Mouse (Mus musculus): ENCODE results near the gene Osbpl11.
"Not testable (repeated sequence)": the region's sequence is repeated elsewhere in the genome, so short reads cannot be mapped to it uniquely, and the experiment has no call there.

Gene Osbpl11

DNA sequence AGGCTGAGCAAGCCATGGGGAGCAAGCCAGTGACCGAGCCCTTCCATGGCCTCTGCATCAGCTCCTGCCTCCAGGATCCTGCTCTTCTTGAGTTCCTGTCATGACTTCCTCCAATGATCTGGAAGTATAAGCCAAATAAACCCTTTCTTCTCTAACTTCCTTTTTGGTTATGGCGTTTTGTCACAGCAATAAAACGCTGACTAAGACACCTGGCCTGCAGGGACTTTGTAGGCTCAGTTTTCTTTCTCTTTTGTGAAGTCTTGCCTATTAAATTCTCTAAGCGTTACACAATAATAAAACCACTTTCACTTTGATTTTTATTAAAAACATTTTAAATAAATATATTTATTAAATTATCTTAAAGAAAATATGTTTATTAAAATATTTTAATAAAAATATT, 7.1 kb upstream of the Osbpl11 start:
- DNase-seq (ENCODE audit: low read depth, low spot score), result no peak

DNA sequence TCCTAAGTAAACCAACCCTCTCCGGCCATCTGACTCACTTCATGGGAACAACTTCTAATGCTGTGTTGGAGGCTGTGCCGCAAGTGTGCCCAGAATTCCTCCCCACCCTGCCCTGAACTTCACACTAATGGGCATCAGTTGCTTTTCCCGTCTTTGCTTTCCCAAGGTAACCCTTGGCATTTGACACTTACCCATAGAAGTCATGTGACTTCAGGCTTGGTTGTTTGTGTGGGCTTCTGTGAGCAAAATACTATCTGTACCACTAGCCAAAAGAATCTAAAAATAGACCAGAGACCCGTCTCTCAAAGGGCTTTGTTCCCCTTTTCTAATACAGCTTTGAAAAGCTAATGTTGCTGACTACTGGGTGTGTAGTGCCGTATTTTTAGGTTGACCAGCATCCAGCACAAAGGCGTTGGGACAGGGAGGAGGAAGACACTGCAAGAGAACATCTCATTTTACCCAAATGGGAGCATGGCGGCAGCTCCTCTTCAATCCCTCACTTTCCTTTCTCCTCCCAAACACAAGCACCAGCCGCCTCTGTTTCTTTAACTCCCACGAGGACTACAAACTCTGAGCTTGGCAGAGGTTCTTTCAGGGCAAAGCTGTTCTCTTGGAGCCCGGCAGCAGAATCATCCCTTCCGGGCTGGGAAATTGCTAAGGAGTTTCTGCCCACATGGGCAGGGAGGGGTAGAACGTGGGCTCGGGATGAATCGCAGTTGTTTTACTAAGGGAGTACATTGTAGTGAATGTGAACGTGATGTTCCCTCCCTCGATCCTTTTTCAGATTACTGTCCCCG, 6.4 kb upstream of the Osbpl11 start:
- DNase-seq (ENCODE audit: low read depth, low spot score), result no peak

DNA sequence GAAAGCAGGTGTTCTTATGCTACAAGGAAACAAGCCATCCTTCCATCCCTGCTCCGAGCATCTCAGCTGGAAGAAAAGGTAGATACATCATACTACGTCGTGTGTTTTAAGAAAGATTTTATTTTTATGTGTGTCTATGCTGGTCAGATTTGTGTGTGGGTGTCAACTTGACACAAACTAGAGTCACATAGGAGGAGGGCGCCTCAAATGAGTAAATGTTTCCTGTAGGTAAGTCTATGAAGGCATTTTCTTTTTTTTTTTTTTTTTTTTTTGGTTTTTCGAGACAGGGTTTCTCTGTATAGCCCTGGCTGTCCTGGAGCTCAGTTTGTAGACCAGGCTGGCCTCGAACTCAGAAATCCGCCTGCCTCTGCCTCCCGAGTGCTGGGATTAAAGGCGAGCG, 5.6 kb upstream of the Osbpl11 start:
- DNase-seq (ENCODE audit: low read depth, low spot score), result not testable (repeated sequence)

DNA sequence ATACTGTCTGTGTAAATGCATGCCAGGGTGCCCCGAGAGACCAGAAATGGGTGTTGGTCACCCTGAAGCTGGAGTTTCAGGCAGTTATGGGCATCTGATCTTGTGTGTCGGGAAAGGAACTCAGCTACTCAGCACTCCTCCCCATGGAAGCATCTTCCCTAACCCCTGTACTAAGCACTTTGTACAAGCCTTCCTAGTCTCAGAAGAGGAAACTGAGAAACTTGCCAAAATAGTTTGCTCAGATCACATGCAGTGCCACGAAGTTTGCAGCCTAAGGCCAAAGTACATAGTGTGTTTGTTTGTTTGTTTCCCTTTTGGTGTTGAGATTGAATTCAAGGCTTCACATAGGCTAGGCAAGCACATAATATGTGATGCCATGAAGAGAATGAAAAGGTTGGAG, 5.0 kb upstream of the Osbpl11 start:
- no peak for DNase-seq (ENCODE audit: low read depth, low spot score)

DNA sequence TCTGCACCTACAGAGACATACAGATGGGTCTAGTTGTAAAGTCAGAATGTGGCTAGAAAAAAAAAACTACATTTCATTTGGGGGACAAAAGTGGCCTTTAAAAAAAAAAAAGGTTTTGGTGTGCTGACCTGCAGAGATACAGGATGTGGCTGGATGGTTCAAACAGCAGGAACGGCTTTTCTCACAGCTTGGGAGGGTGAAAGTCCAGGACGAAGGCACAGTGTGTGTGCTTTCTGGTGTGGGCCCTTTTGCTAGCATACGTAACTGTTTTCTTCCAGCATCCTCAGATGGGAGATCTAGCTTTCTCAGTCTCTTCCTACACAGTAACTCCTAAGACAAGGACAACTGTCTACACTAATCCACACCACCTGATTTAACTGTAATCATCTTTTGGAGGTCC, 4.1 kb upstream of the Osbpl11 start:
- DNase-seq (ENCODE audit: low read depth, low spot score), result no peak

DNA sequence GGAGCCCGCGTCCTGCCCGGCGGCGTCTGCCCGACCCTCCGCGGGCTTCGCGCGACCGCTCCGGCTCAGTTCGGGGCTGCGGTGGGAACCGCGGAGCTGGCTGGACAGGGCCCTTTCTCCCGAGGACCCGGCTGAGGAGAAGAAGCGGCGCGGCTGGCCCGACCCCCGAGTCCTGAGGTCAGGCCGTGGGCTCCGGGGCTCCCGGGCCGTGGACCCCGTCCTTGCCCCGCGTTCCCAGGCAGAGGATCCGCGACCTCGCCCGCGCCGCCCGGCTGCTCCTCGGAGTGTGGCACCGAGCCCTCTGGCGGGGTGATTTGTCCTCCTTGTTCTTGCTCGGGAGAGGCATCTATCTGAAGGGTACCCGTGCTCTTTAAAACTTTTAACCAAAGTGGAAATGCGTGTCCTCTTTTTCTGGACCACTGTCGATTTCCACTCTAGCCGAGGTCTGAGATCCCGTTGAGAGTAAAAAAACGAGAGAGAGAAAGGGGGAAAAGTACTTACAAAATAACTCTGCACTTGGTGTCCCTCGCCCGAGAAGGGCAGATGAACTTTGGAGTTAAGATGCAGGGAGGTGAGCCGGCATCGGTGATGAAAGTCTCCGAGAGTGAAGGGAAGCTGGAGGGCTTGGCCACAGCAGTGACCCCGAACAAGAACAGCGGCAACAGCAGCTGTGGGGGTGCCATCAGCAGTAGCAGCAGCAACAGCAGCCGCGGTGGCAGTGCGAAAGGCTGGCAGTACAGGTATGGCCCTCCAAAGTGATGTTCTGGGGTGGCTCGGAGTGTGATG, 583 bp downstream of the Osbpl11 start:
- DNase-seq (ENCODE audit: low read depth, low spot score), result peak; percentile 33

DNA sequence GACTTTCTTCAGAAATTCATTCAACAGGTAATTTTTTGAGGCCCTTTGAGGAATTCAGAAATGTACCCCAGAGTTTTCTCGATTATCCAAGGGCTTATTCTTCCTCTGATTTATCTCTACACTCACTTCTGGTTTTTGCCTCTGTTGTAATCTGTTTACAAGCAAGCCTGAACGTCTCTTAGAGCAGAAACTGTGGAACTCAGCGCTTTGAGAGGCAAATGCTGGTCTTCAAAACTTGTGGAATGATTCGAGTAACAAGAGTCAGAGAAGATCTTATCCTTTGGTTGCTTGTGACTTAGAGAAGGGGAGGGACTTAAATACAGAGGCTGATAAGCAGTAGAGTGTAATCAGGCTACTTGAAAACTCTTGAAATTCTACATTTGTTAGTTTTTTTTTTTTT, 1.3 kb downstream of the Osbpl11 start:
- no peak for DNase-seq (ENCODE audit: low read depth, low spot score)

DNA sequence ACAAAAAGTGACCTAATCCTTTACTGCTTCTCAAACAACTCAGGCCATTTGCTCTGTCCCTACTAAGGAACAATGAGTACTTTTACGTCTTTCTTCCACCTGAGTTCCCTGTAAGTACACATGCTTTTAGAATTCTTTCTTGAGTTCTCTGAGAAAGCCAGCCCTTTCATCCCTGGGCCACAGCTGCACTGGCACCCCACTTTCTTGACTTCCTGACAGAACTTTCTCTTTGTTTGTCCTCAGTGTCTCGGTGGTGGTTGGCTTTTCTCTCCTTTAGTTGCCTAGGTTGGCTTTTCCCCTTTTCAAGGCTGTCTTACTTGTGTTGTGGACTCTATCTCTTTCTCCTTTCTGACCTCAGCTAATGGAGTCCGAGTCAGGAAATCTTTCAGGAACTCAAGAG, 3.2 kb downstream of the Osbpl11 start:
- no peak for DNase-seq (ENCODE audit: low read depth, low spot score)

DNA sequence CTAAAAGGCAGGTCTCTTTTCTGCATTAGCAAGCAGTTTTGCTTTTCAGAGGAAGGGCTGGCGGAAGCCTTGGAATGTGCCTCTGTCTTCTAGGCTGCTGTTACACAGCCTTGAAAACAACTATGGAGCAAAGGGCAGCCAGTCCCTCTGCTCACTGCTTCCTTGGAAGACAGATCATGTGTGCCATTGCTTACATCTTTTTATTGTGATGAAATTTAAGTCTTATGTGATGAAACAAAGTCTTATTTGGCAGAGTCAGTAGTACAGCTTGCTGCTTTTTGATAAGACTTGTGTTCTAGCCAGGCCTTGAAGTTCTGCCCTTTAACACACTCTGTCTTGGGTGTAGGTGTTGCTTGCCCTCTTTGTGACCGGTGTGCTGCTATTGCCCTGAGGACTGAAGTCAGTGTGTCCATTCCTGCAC, 6.8 kb downstream of the Osbpl11 start:
- no peak for DNase-seq (ENCODE audit: low read depth, low spot score)

DNA sequence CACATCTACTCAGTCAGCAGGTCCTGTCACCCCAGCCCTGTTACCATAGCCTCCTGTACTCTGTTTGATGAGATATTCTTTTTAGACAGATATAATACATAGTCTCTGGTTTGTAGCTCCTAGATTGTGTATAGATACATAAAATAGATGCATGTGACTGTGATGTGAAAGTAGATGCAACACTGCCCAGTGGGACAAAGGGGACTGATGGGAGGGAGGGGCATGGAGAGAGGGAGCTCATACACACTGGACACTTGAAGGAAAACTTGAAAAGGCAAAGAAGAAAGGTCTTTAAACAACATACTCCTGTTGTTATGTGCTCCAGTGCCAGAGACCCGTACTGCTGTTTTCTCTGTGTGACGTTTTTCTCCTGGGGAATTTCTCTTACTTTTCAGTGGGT, 7.4 kb downstream of the Osbpl11 start:
- no peak for DNase-seq (ENCODE audit: low read depth, low spot score)

DNA sequence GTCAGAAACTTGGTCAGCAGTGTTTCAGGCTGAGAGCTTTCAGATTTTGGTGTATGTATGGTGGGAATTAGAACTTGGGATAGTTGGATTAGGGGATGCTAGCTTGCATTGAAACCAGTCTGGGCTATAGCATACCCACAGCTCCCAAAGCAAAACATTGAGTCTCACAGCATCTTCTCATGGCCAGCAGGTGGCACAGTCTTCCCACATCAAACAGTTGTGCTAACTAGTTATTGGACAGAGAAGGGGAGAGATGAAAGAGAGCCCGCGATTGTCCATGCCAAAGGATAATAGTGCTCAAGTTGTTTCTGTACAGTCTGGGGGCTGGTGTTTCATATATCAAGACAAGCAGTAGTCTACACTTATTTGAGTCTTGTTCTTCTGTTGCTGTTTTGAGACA, 8.8 kb downstream of the Osbpl11 start:
- DNase-seq (ENCODE audit: low read depth, low spot score), result peak; percentile 34

DNA sequence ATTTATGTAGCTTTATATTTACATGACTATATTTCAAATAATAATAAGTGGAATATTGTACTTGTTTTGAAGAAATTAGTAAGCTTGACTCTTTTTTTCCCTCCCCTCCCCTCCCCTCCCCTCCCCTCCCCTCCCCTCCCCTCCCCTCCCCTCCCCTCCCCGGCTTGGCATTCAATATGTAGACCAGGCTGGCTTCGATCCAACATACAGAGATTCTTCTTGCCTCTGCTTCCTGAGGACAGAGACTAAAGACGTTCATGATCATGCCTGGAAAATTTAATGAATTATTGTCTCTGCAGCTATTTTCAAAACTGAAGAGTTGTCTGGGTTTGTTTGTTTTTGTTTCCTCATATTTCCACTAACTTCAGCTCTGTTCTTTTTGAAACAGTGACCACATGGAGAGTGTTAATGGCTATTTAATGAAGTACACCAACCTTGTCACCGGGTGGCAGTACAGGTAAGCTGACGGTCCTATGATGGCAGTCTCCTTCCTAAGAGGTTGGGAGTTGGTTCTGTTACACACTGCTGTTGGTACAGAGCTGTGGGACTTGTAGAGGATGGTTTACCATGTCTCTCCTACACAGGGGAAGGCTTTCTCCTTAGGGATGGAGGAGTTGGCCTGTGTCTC, 10.9 kb downstream of the Osbpl11 start:
- DNase-seq (ENCODE audit: low read depth, low spot score), result no peak

DNA sequence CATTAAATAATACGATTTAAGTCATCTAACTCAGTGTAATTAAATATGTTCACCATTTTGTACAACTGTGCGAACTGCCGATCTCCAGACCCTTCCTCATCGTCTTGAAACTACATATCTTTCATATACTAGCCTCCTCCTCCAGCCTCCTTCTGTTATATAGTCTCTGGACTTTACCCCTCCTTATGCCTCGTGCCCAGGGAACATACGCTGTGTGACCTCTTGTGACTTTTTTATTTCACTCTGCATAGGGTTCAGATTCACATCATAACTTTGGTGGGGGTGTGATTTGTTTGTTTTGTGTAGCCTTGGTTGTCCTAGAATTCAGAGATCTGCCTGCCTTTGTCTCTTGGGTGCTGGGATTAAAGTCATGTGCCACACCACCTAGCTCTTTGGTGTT, 11.7 kb downstream of the Osbpl11 start:
- DNase-seq (ENCODE audit: low read depth, low spot score), result no peak

DNA sequence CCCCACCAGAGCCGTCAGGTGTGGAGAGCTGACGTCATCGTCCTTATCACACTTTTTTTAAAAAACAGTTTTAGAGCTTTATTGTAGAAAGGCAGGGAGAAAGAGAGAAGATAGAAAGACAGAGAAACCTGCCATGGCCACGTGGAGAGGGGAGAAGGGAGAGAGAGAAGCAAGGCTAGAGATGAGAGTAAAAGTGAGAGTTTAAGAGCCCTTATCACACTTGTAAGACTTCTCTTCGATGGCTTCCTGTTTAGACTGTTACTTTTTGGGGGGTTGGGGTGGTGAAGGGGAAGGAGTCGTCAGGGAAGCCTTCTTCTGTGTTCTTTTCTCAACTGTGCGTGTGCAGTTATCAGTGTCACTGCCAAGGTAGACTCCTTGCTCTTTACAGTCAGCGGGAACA, 15.7 kb downstream of the Osbpl11 start:
- no peak for DNase-seq (ENCODE audit: low read depth, low spot score)

DNA sequence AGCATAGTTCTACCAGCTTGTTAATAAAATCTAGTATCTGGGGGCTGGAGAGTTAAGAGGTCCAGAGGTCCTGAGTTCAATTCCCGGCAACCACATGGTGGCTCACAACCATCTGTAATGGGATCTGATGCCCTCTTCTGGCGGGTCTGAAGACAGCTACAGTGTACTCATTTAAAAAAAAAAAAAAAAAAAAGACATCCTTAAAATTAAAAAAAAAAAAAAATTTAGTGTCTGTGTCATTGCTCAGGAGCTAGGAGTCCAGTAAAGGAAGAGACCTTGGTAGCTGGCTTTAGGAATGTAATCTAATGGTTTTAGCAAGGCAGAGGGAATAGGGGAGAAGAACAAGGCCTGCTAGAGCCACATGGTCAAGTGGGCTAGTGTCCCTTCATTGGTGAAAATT, 25.9 kb downstream of the Osbpl11 start:
- DNase-seq (ENCODE audit: low read depth, low spot score), result no peak

DNA sequence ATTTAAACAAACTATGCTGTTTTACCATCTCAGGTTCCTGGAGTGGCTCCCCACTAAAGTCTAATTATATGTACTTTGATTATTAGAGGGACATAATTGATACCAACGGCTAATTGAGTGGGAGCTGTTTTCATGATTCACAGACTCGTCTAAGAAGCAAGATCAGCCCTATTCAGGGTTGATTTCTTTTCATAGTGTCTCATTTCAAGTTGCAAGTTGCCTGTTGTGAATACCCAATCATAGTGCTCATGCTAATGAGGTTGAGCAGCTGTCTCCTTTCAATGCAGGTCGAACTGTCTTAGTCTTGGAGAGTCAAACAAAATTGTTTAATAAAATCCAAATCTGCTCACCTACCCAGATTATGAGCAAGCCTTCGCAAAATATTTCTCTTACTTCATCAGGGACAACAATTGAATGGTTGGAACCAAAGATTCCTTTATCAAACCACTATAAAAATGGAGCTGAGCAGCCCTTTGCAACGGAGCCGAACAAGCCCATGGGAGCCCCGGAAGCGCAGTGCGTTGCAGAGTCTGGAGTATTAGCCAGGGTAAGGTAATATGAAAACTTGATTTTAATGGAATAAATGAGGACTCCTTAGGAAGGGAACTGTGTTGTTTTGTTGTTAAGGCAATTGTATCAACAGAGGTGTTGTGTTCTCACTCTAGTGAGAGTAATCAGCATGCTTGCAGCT, 31.6 kb downstream of the Osbpl11 start:
- no peak for DNase-seq (ENCODE audit: low read depth, low spot score)

DNA sequence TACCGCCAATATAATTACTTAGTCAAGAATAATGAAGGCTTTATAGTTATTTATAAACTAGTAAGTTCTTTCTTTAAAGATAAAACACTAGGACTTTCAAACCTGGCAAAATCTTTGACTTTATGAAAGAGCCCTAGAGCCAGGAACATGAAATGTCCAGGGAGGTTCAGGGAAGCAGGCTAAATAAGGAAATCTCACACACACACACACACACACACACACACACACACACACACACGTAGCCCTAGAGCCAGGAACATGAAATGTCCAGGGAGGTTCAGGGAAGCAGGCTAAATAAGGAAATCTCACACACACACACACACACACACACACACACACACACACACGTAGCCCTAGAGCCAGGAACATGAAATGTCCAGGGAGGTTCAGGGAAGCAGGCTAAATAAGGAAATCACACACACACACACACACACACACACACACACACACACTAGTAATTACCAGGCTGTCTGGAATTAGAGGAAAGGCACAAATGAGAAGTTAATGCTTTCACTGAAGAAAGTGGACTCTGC, 32.7 kb downstream of the Osbpl11 start:
- DNase-seq (ENCODE audit: low read depth, low spot score), result not testable (repeated sequence)

DNA sequence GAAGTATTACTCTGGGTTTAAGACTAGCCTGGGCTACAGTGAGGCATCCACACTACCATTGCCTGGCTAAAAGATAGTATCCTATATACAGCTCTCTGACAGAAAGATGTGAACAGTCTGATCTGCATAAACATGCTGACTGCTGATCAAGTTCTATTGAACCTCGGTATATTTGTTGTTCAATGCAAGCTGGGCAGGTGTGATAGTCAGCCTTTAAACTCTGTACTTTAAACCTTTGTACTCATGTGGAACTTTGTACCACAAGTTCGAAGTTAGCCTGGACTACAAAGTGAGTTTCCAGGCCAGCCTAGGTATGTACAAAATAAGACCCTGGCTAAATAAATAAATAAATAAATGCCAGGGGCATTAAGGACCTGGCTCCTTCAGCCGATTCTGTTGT, 37.6 kb downstream of the Osbpl11 start:
- no peak for DNase-seq (ENCODE audit: low read depth, low spot score)

DNA sequence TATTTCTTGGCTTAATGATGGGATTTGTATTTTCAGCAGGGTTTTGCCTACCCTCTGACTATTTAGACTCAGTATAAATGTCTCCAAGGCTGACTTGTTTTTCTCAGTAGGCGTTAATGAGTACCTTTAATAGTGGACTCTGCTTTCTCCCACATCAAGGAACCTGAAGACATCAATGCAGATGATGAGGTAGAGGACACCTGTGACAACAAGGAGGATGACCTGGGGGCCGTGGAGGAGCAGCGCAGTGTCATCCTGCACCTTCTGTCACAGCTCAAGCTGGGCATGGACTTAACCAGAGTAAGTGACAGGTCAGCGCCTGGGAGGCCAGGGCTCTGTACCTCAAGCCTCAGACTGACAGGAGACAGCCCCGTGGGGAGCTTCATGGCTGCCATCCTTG, 39.5 kb downstream of the Osbpl11 start:
- no peak for DNase-seq (ENCODE audit: low read depth, low spot score)

DNA sequence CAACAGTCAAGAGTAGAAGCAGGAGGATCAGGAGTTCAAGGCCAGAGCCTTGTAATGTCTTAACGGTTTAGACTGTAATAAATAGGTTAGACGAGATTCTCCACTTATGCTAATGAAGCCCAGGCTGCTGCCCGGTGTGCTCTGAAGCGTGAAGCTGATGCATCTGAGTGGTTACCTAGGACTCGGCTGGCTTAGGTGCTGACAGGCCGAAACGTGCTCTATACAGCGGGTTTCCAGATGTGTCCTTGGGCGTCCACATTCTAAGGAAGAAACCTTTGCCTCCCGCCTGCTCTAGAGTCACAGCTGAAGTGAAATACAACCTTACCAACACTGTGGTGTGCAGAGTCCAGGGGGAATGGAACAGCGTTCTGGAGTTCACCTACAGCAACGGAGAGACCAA, 49.3 kb downstream of the Osbpl11 start:
- no peak for DNase-seq (ENCODE audit: low read depth, low spot score)

DNA sequence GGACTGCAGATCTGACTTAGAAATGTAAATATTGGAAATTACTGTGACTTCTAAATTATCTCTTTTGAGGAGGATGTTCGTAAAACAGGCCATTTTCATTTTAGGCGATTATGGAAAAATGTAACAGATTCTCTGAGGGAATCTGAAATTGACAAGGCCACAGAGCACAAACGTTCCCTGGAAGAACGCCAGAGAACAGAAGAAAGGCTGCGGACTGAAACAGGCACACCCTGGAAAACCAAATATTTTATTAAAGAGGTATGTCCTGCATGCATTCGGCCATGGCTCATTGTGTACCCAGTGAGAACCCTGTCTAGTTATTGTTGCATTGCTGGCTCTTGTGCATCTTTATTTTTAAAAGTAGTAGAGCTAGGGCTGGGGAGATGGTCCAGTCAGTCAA, 51.3 kb downstream of the Osbpl11 start:
- DNase-seq (ENCODE audit: low read depth, low spot score), result no peak

DNA sequence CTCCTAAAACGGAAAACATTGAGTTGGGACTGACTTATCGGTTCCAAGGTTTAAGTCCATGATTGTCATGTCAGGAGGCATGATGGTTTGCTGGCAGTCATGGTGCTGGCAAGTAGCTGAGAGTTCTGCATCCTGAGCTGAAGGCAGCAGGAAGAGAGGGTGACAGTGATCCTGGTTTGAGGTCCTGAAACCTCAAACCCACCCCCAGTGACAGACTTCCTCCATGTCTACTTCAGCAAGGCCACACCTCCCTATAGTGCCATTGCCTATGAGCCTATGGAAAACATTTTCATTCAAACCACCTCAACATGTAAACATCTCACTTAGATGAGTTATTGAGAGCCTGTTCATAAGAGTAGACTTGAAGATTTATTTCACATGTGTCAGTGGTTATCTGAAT, 54.4 kb downstream of the Osbpl11 start:
- no peak for DNase-seq (ENCODE audit: low read depth, low spot score)
